Mouse (Mus musculus) myocyte (in vitro differentiated cells): ENCODE data around the gene Auts2. TPM values are rescaled to one million over a fixed set of nuclear protein-coding genes. Genes with fewer than 3 reads are reported as not detected.
"Not testable (repeated sequence)": the region's sequence is repeated elsewhere in the genome, so short reads cannot be mapped to it uniquely, and the experiment has no call there.

Experiments
- H3K27me3 ChIP-seq: one replicate; pipeline ENCODE4 v1.6.1; 2011; ENCODE audit not compliant: control insufficient read depth, insufficient read depth, insufficient read length
- H3K36me3 ChIP-seq: one replicate; pipeline ENCODE4 v1.6.1; 2011; ENCODE audit not compliant: control insufficient read depth, insufficient read depth
- H3K4me2 ChIP-seq: one replicate; pipeline ENCODE4 v1.6.1; 2011; ENCODE audit warnings: low read depth, control low read depth
- H3K4me3 ChIP-seq: one replicate; pipeline ENCODE4 v1.5.1; 2011; ENCODE audit warnings: mild to moderate bottlenecking, control low read depth, moderate library complexity
- H3K79me2 ChIP-seq: one replicate; pipeline ENCODE4 v1.6.1; 2011; ENCODE audit not compliant: control insufficient read depth, insufficient read depth
- H3ac ChIP-seq: one replicate; pipeline ENCODE4 v1.6.1; 2011; ENCODE audit not compliant: control insufficient read depth, insufficient read length
- CEBPB ChIP-seq: IDR thresholded peaks from 2 replicates; pipeline ENCODE4 v1.6.1; 2011; ENCODE audit warnings: mild to moderate bottlenecking, moderate library complexity; ENCODE audit not compliant: poor library complexity, insufficient read depth, severe bottlenecking
- E2F4 ChIP-seq: IDR thresholded peaks from one replicate; pipeline ENCODE4 v1.6.1; 2011; ENCODE audit warnings: mild to moderate bottlenecking, control low read depth, moderate library complexity; ENCODE audit not compliant: insufficient read depth
- MAX ChIP-seq: IDR thresholded peaks from one replicate; pipeline ENCODE4 v1.6.1; 2011; ENCODE audit warnings: low read depth, mild to moderate bottlenecking, control low read depth
- MYOD1 ChIP-seq, 3 experiments: IDR thresholded peaks; one replicate each; pipeline ENCODE4 v1.6.1; 2011; ENCODE audit warnings: control low read depth in 2 of 3, low read depth in 2 of 3, mild to moderate bottlenecking in 2 of 3, moderate library complexity in 1 of 3; ENCODE audit not compliant: insufficient read length in 2 of 3, control insufficient read depth in 1 of 3
- MYOG ChIP-seq, 3 experiments: IDR thresholded peaks; one replicate each; pipeline ENCODE4 v1.6.1; 2011; ENCODE audit warnings: control low read depth in 2 of 3, low read depth in 2 of 3, mild to moderate bottlenecking in 2 of 3; ENCODE audit not compliant: insufficient read length in 2 of 3, control insufficient read depth in 1 of 3, insufficient read depth in 1 of 3
- POLR2A ChIP-seq: IDR thresholded peaks from one replicate; pipeline ENCODE4 v1.6.1; 2011; ENCODE audit warnings: low read depth, mild to moderate bottlenecking, control low read depth, moderate library complexity; ENCODE audit not compliant: insufficient read length
- POLR2AphosphoS2 ChIP-seq: IDR thresholded peaks from one replicate; pipeline ENCODE4 v1.6.1; 2011; ENCODE audit warnings: low read depth, control low read depth; ENCODE audit not compliant: insufficient read length
- REST ChIP-seq: IDR thresholded peaks from one replicate; pipeline ENCODE4 v1.6.1; 2011; ENCODE audit warnings: mild to moderate bottlenecking, control low read depth, moderate library complexity; ENCODE audit not compliant: insufficient read depth, insufficient read length
- SRF ChIP-seq: IDR thresholded peaks from one replicate; pipeline ENCODE4 v1.6.1; 2011; ENCODE audit warnings: low read depth; ENCODE audit not compliant: control insufficient read depth, insufficient read length
- TCF12 ChIP-seq: IDR thresholded peaks from one replicate; pipeline ENCODE4 v1.6.1; 2011; ENCODE audit warnings: mild to moderate bottlenecking, control low read depth; ENCODE audit not compliant: poor library complexity, insufficient read depth, severe bottlenecking
- TCF3 ChIP-seq: IDR thresholded peaks from one replicate; pipeline ENCODE4 v1.6.1; 2011; ENCODE audit warnings: low read depth, control low read depth; ENCODE audit not compliant: insufficient read length
- USF1 ChIP-seq: IDR thresholded peaks from one replicate; pipeline ENCODE4 v1.6.1; 2011; ENCODE audit warnings: low read depth, mild to moderate bottlenecking, control low read depth, moderate library complexity
- polyA plus RNA-seq: library from polyadenylated mRNA; unstranded; fragments of >200 nt; fragmentation: generic; extraction: Trizol; gene quantifications from one replicate; pipeline ENCODE4 v1.2.1, GENCODE M21; 2012; ENCODE audit warnings: missing spikeins

The Auts2 gene
- 8.0 TPM for polyA plus RNA-seq

DNA sequence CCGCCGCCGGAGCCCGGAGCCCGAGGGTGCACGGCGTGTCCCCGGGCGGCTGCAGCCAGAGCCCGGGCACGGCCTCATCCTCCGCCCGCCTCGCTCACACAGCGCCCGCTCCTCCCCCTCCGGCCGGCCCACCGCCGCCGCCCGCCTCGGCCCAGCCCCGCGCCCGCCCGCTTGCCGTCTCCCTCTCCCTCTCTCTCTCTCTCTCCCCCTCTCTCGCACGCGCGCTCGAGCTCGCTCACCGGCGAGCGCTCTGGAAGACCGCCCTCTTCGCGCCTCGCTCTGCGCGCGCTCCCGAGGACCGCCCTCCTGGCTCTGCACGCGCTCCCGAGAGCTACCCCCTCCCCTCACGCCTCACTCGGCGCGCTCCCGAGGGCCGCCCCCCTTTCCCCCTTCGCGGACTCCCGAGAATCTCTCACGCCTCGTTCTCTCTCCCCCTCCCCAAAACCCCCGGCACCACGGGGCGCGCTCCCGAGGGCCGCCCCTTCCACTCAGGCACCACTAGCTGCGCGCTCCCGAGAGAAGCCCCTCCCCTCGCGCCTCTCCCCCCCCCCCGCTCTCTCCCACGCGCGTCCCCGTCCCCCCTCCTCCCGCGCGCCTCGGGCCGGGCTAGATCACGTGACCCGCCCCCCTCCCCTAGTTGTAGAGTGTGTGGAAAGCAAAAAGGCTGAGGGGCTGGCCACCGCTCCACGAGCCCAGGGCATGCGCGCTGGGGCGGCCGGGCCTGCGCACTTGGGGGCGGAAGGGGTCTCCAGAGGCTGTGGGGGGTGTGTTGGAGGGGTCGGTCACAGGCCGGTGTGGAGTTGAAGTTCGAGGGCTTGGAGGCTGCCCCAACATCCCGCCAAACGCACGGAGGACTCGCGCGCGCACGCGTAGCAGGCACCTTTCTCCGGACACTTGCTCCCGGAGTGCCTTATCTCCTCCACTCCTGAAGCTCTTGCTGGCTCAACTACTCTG is at the start of gene Auts2:
TSS of gene Auts2 (minus strand) at position 227 of the 954 bp plus-strand sequence.
- Histone ChIP-seq H3K36me3 (no peaks in the 10 kb centered on the region), H3K27me3 (no peaks in the 10 kb centered on the region), H3K4me3 (no peak within 1 kb of the TSS), H3K4me2 (no peak within 1 kb of the TSS), H3K79me2 (no peaks in the 10 kb centered on the region), H3ac (no peak within 1 kb of the TSS)
- no peak for TF ChIP-seq TCF3
- no peak for TF ChIP-seq E2F4
- no peak for TF ChIP-seq POLR2A
- TF ChIP-seq POLR2AphosphoS2, result no peak
- no peak for TF ChIP-seq MAX
- TF ChIP-seq TCF12, result no peak
- TF ChIP-seq REST, result no peak
- no peak for TF ChIP-seq USF1
- TF ChIP-seq SRF, result no peak
- TF ChIP-seq MYOD1 (IDR thresholded peaks at IDR 0.05; ENCODE audit: control insufficient read depth in 1 of 3, insufficient read length in 2 of 3, low read depth in 2 of 3), result no peak
- no peak for TF ChIP-seq MYOG (IDR thresholded peaks at IDR 0.05; ENCODE audit: control insufficient read depth in 1 of 3, insufficient read depth in 1 of 3, insufficient read length in 2 of 3, low read depth in 2 of 3)
- TF ChIP-seq CEBPB, result no peak

- H3K36me3 ChIP-seq, result no peaks in the 10 kb centered on the region
- no peak overlapping the region for H3K4me2 ChIP-seq
- H3K79me2 ChIP-seq, result no peaks in the 10 kb centered on the region
- H3K4me3 ChIP-seq, result no peak overlapping the region
- H3K27me3 ChIP-seq, result no peaks in the 10 kb centered on the region
- H3ac ChIP-seq, result no peak overlapping the region
- TF ChIP-seq SRF (no peak), TCF3 (no peak), POLR2A (no peak), USF1 (no peak), E2F4 (no peak), TCF12 (no peak), MAX (no peak), REST (no peak), CEBPB (no peak)
Measured at GRCm38 (mm10) chr5:132591721-132592695, 48.9 kb upstream of the Auts2 start.

DNA sequence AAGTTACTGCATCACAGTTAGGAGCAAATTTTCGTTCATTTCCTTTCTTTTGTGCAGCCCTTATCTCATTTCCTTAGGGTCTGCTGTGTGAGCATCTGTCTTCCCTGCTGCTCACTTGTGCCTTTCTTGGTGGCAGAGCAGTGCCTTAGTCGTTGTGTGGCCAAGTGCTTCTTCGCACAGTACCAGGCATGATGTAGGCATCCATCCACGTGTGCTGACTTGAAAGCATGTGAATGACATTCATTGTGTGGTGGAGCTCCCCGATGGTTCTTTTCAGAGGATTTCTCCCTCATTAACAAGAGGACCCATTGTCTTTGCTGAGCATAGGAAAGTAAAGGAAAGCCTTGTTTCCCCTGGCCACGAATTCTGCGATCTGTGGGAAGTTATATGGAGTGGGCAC is 36.6 kb upstream of the Auts2 start:
- no peaks in the 10 kb centered on the region for H3K79me2 ChIP-seq
- no peak overlapping the region for H3K4me2 ChIP-seq
- no peaks in the 10 kb centered on the region for H3K27me3 ChIP-seq
- H3K36me3 ChIP-seq, result no peaks in the 10 kb centered on the region
- no peak for TF ChIP-seq SRF
- TF ChIP-seq REST, result no peak
- no peak for TF ChIP-seq POLR2A
- no peak for TF ChIP-seq MYOD1 (IDR thresholded peaks at IDR 0.05; ENCODE audit: control insufficient read depth in 1 of 3, insufficient read length in 2 of 3, low read depth in 2 of 3)
- no peak for TF ChIP-seq MYOG (IDR thresholded peaks at IDR 0.05; ENCODE audit: control insufficient read depth in 1 of 3, insufficient read depth in 1 of 3, insufficient read length in 2 of 3, low read depth in 2 of 3)
- no peak for TF ChIP-seq MAX
- no peak for TF ChIP-seq POLR2AphosphoS2
- no peak for TF ChIP-seq CEBPB
- TF ChIP-seq TCF3, result no peak
- no peak for TF ChIP-seq USF1
- TF ChIP-seq TCF12, result no peak
- TF ChIP-seq E2F4, result no peak
- H3ac ChIP-seq, result no peak overlapping the region
- no peak overlapping the region for H3K4me3 ChIP-seq

DNA sequence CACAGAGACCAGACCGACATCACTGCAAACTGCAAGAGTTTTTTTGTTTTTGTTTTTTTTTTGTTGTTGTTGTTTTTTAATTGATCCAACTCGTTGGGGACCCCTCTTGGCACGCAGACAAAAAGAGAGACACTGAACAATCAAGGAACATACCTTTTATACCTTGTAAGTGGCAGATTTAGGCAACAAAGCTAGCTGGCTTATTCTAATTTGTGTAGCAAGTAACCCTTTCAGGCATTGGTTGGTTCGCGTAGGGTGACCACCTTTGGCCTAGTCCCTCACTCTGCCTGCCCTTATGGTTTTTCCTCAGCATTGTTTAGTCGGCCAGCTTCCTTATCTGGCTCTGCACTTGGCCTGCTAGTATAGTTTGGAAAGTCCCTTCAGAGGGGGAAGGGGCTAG is 17.6 kb upstream of the Auts2 start:
- H3K36me3 ChIP-seq, H3K4me2 ChIP-seq, H3K27me3 ChIP-seq, H3ac ChIP-seq, H3K79me2 ChIP-seq, H3K4me3 ChIP-seq: not testable (repeated sequence)
